Mouse (Mus musculus) hindbrain, embryonic 13.5 days (tissue): ENCODE measurements around the gene Cd4. TPM values are rescaled to one million over a fixed set of nuclear protein-coding genes. Genes with fewer than 3 reads are reported as not detected.
"Not testable (repeated sequence)": the region's sequence is repeated elsewhere in the genome, so short reads cannot be mapped to it uniquely, and the experiment has no call there.

Experiments used
- ATAC-seq: fragments of 200-750 bp; cut with Nextera tagmentation; 2 replicates; pipeline ENCODE4 v1.8.0; 2017; ENCODE audit warnings: moderate TSS enrichment; ENCODE audit not compliant: low FRiP score
- H3K27ac ChIP-seq: fragments of 300-500 bp; sonication (generic); 2 replicates; pipeline ENCODE4 v1.5.1; 2015; ENCODE audit warnings: inconsistent platforms, mild to moderate bottlenecking, moderate library complexity
- H3K27me3 ChIP-seq: fragments of 300-500 bp; sonication (generic); 2 replicates; pipeline ENCODE4 v1.6.1; 2015; ENCODE audit warnings: mild to moderate bottlenecking, inconsistent platforms
- H3K36me3 ChIP-seq: fragments of 300-500 bp; sonication (generic); 2 replicates; pipeline ENCODE4 v1.6.1; 2015; ENCODE audit warnings: mild to moderate bottlenecking, inconsistent platforms
- H3K4me1 ChIP-seq: fragments of 300-500 bp; sonication (generic); replicated peaks from 2 replicates; pipeline ENCODE4 v1.6.1; 2015; ENCODE audit warnings: inconsistent platforms
- H3K4me2 ChIP-seq: fragments of 300-500 bp; sonication (generic); 2 replicates; pipeline ENCODE4 v1.6.1; 2015; ENCODE audit warnings: inconsistent platforms, mild to moderate bottlenecking, moderate library complexity
- H3K4me3 ChIP-seq: fragments of 300-500 bp; sonication (generic); 2 replicates; pipeline ENCODE4 v1.5.1; 2015; ENCODE audit warnings: mild to moderate bottlenecking, inconsistent platforms
- H3K9ac ChIP-seq: fragments of 300-500 bp; sonication (generic); 2 replicates; pipeline ENCODE4 v1.6.1; 2015; ENCODE audit warnings: mild to moderate bottlenecking, inconsistent platforms
- H3K9me3 ChIP-seq: fragments of 300-500 bp; sonication (generic); 2 replicates; pipeline ENCODE4 v1.6.1; 2016; ENCODE audit warnings: inconsistent platforms
- WGBS: fragments of 180-500 bp; shearing (Covaris S2); methylation state at CpG from one replicate; pipeline ENCODE4 v1.1.7; 2015; 5-methylcytosine and 5-hydroxymethylcytosine counted together
- polyA plus RNA-seq: library from polyadenylated mRNA; unstranded; fragments of >200 nt; fragmentation: Nextera tagmentation; extraction: Ambion mirVana; gene quantifications from 2 replicates; pipeline ENCODE4 v1.2.1, GENCODE M21; 2015

Cd4 gene
- polyA plus RNA-seq, 1 experiment from 2014 or later, result 0.19 TPM

DNA sequence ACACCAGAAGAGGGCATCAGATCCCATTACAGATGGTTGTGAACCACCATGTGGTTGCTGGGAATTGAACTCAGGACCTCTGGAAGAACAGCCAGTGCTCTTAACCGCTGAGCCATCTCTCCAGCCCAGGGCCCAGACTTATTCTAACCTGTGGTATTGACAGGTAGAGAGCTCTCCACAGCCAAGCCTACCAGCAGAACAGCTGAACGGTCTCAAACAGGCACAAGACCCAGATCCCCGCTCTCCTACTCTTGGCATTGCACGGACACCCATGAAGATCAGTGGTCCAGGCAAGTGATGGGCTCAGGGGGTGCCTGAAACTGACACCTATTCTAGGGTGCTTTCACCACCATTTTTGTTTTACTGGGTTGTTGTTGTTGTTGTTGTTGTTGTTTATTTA lies 56.8 kb downstream of the Cd4 start:
- peaks cover 32% of the 10 kb centered on the region for H3K4me1 ChIP-seq
- H3K9ac ChIP-seq, H3K27ac ChIP-seq, H3K9me3 ChIP-seq, ATAC-seq, H3K27me3 ChIP-seq, H3K36me3 ChIP-seq: not testable (repeated sequence)
- 98% methylated on average over 4 of the region's 4 CpGs for WGBS
- H3K4me2 ChIP-seq, result peak overlapping the region; percentile 64
- peak overlapping the region; percentile 65; the same call in 1 of the 2 replicates for H3K4me3 ChIP-seq

DNA sequence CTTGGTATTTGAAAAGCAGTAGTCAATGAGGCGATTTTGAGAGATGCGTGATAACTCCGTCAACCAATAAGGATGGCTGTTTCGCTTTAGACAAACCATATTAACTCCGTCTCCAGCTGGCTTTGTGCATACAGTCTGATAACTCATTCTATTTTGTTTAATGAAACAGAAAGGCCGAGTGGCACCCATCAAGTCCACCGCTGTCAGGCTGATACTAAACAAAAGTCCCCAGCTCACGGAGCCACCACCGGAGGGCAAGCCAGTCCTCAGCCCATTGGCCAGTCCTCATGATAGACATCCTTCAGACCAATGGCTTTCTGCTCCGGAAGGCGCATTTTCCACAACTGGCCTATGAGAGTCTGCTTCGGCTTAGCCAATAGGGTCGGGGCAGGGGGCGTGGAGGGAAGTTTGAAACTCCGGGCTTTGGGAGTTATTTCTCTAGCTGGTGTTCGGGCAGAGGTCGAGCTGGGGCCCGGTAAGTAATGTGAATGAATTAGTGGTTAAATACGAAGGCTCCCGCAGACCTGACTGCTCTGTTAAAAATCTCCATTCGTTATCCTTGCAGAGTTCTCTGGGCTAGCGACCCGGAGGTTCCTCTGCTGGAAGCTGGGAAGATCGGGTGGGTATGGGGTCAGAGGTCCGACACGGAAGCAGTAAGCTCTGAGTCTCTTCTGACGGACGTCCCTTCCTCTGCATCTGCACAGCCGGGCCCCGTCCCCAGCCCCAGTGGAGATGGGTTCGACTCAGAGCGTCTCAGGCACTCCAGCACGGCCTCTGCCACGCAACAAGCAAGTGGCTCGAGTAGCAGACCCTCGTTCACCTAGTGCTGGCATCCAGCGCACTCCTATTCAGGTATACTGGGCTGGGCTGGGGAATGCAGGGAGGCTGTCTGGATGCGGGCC lies 58.0 kb downstream of the Cd4 start:
- Histone ChIP-seq H3K27me3 (no peaks in the 10 kb centered on the region), H3K36me3 (peaks cover 21% of the 10 kb centered on the region), H3K9ac (peak overlapping the region; percentile 71), H3K4me2 (peak overlapping the region; percentile 64), H3K27ac (peak overlapping the region; percentile 89), H3K4me3 (peak overlapping the region; percentile 65), H3K4me1 (peaks cover 28% of the 10 kb centered on the region), H3K9me3 (no peaks in the 10 kb centered on the region)
- peak; percentile 87 for ATAC-seq
- WGBS, result under 1% methylated on average over 38 of the region's 38 CpGs

DNA sequence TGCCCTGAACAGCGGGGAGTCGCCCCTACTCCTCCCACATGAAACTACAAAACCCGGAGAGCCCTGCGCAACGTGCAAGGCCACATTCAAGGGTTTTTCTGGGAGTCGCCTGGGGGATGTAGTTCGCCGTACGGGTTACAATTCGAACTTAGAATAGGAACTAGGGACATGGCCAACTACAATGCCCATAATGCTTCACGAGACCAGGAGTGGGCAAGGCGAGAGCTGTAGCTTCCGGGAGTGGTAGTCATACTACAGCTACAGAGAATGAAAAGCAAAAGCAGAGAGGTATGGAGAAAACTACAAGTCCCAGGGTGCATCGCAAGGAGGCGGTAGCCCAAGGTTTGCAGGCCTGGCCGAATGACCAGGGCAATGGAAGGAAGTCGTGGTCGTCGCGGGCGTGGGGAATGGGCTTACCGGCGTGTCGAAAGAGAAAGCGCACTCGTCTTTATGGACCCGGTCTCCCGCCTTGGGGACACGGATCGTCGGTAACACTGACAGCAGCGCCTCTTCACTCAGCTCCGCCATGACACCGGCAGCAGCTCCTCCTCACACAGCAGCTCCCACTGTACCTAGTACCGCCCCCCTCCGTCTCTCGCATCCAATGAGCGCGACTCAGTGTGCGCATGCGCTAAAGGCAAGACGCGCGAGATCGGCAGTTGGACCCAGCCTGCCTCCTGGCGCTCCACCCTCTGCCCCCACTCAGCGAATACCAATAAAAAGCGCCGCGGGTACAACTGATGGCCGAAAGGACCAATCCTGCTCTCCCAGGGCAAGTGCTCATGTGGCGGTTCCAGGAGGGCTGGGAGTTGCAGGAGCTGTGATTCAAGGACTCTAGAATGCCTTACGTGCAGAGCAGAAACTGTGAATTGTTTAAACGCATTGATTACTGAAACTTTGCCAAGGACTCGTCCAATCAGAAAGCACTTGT lies 58.9 kb downstream of the Cd4 start, which contains the start of the genes Usp5 and Cdca3:
TSS of gene Usp5 (minus strand) at position 617 of the 931 bp plus-strand sequence.
TSS of gene Cdca3 (plus strand) at position 680 of the 931 bp plus-strand sequence.
- Histone ChIP-seq H3K4me3 (peak within 1 kb of the TSS; percentile 65), H3K9ac (peak within 1 kb of the TSS; percentile 80), H3K27ac (peak within 1 kb of the TSS; percentile 89), H3K27me3 (no peaks in the 10 kb centered on the region), H3K9me3 (no peaks in the 10 kb centered on the region), H3K4me2 (peak within 1 kb of the TSS; percentile 95), H3K4me1 (peaks cover 28% of the 10 kb centered on the region), H3K36me3 (peaks cover 30% of the 10 kb centered on the region)
- under 1% methylated on average over 55 of the region's 55 CpGs for WGBS
- ATAC-seq, result peak; percentile 96

DNA sequence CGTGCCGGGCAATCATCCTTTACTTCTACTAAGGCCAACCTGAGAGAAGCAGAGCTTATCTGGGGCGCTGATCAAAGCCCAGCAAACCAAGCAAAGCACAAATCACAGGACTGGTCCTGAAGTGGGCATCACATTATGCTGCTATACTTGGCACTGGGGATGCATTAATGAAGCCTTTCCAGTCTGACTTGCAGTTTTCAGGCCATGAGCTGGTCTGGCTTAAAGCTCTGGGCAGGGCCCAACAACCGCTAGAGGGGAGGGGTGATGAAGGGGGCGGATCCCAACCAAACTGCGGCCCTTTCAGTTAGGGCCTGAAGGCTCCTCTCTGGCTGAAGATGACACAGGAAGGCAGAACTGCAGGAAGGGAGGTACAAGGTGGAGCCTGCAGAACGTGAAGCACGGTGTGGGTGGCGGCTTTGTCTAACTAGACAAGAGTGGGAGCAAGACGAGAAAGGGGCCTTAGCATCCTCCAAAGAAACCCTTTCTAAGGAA lies 59.9 kb downstream of the Cd4 start:
- Histone ChIP-seq H3K4me2 (peak overlapping the region; percentile 95), H3K4me3 (peak overlapping the region; percentile 65), H3K27ac (peak overlapping the region; percentile 89), H3K9me3 (no peaks in the 10 kb centered on the region), H3K9ac (peak overlapping the region; percentile 80), H3K4me1 (peaks cover 28% of the 10 kb centered on the region), H3K36me3 (peaks cover 40% of the 10 kb centered on the region), H3K27me3 (no peaks in the 10 kb centered on the region)
- WGBS, result 25% methylated on average over 10 of the region's 10 CpGs
- ATAC-seq, result no peak

DNA sequence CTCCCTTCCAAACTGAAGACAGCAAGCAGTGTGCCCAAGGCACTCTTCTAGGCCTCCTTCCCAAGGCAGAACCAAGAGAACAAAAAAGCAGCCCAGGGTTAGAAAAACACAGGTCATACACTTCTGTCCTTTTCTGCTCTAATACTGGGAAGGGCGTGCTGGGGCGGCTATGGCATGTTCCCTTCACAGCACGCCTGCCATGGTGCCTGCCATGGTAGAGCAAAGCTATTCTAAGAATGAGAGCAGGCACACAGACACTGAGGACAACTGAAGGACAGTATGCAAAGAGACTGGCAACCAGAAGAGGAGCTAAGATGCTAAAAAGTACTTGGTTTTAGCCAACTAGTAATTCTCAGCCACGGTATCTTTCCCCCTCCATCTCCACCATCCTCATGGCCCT lies 66.0 kb downstream of the Cd4 start:
- 98% methylated on average over 4 of the region's 4 CpGs for WGBS
- Histone ChIP-seq H3K9me3 (no peaks in the 10 kb centered on the region), H3K27me3 (no peaks in the 10 kb centered on the region), H3K4me2 (no peak overlapping the region), H3K36me3 (peaks cover 93% of the 10 kb centered on the region), H3K4me3 (no peak overlapping the region), H3K27ac (no peak overlapping the region), H3K9ac (no peak overlapping the region), H3K4me1 (no peaks in the 10 kb centered on the region; the same call in 1 of the 2 replicates)
- no peak for ATAC-seq

DNA sequence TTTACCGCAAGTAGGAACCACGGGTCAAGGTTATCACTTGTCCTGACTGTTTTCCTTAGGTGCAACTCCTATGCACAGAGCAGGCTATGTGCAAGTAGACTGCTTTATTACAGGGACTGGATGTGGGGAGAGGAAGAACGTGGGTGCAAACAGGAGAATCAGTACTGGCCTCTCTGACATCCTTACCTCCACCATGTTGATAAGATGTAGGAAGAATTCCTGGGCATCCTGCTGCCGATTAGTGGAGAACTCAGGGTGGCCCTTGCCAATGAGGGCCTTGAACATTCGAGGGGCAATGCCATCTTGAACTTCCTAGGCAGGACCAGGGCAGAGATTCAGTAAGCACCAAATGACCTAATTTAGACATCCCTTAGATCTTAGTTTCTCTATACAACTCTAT lies 67.1 kb downstream of the Cd4 start:
- no peak for ATAC-seq
- Histone ChIP-seq H3K4me2 (no peak overlapping the region), H3K27me3 (no peaks in the 10 kb centered on the region), H3K9me3 (no peaks in the 10 kb centered on the region), H3K4me3 (no peak overlapping the region), H3K27ac (no peak overlapping the region), H3K4me1 (no peaks in the 10 kb centered on the region), H3K9ac (no peak overlapping the region), H3K36me3 (peaks cover 99% of the 10 kb centered on the region)
- 97% methylated on average over 5 of the region's 5 CpGs for WGBS

DNA sequence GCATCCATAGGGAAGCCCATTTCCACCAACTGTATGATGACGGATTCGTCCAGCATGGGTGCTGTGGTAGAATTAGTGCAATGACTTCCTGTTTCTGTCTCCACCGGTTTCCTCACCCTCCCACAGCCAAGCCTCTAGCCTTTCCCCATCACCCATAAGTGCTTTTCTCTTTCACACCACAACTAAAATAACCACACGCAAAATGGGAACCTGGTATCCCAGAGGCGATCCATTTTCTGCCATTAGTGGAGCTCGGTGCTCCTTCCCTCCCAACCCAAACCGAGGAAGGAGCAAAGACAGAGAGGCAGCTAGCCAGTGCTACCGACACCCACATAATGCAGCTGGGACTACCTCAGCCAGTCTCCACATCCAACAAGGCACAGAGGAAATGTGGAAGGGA lies 70.0 kb downstream of the Cd4 start:
- Histone ChIP-seq H3K27me3 (no peaks in the 10 kb centered on the region), H3K4me2 (no peak overlapping the region), H3K4me3 (no peak overlapping the region), H3K9ac (no peak overlapping the region), H3K36me3 (peaks cover 81% of the 10 kb centered on the region), H3K9me3 (no peaks in the 10 kb centered on the region), H3K27ac (no peak overlapping the region), H3K4me1 (peaks cover 19% of the 10 kb centered on the region)
- no peak for ATAC-seq
- WGBS, result 94% methylated on average over 8 of the region's 8 CpGs

DNA sequence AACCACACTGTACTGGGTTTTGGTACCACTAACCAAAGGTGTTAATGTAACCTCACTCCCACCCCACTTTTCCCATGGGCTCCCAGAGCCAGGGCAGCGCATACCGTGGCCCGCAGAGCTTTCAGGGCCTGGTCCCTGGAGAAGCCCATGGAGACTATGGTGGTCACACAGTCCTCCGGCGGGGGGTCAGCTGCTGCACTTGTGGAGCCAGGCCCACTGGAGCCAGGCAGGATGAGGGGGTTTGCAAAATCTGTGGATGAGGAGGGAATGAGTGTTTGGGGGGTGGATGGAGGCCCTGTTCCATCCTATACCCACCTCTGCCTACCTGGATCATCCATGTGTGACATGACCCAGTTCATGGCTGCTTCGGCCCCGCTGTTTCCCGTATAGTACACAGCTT lies 70.5 kb downstream of the Cd4 start:
- ATAC-seq, result no peak
- WGBS, result 97% methylated on average over 8 of the region's 8 CpGs

DNA sequence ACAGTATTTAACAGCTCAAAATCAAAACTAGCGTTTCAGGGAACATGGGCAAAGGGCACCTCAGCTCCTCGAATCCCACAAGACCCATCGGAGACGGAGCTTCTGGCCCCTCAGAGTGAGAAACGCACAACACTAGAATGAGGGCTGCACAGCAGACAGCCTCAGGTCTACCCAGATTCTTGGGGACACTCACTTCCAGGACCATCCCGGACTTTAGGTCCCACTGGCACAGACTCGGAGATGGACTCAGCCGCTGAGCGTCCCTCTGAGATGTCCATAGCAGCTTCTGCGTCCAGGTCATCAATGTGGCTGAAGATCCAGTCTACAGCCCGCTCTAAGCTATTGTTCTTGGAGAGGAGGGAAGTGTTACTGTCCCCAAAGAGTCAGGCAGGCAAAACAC lies 70.9 kb downstream of the Cd4 start:
- H3K4me3 ChIP-seq, result no peak overlapping the region
- no peaks in the 10 kb centered on the region for H3K9me3 ChIP-seq
- H3K4me1 ChIP-seq, result peaks cover 28% of the 10 kb centered on the region
- no peak overlapping the region for H3K4me2 ChIP-seq
- no peak overlapping the region for H3K9ac ChIP-seq
- H3K27ac ChIP-seq, result no peak overlapping the region
- H3K36me3 ChIP-seq, result peaks cover 74% of the 10 kb centered on the region
- H3K27me3 ChIP-seq, result no peaks in the 10 kb centered on the region
- ATAC-seq, result no peak
- WGBS, result 98% methylated on average over 11 of the region's 11 CpGs

More for the DNA sequence above, 70.5 kb downstream of the Cd4 start:
- H3K27ac ChIP-seq, result no peak overlapping the region
- H3K9me3 ChIP-seq, result no peaks in the 10 kb centered on the region
- H3K4me1 ChIP-seq, result peaks cover 23% of the 10 kb centered on the region
- no peak overlapping the region for H3K4me3 ChIP-seq
- H3K27me3 ChIP-seq, result no peaks in the 10 kb centered on the region
- peaks cover 77% of the 10 kb centered on the region for H3K36me3 ChIP-seq
- no peak overlapping the region for H3K4me2 ChIP-seq
- no peak overlapping the region for H3K9ac ChIP-seq

DNA sequence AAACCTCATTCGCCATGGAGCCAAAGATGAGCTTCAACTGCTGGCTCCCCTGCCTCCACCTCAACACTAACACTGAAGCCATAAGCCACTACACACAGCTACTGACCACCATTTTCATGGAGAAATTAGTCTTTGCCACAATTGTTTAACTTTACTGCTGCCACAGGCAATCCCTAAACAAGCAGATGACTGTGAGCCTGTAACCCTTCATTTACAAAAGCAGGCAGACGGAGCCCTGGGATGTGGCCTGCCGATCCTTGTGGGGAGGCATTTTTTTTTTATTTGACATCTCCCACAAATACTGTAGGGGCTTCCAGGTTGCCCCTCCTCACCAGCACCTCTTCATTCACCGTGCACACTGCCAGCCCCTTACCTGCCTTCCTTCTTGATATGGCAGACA lies 71.4 kb downstream of the Cd4 start:
- Histone ChIP-seq H3K36me3 (peaks cover 74% of the 10 kb centered on the region), H3K4me3 (no peak overlapping the region), H3K27me3 (no peaks in the 10 kb centered on the region), H3K4me1 (peaks cover 33% of the 10 kb centered on the region), H3K27ac (no peak overlapping the region), H3K9ac (no peak overlapping the region), H3K9me3 (no peaks in the 10 kb centered on the region), H3K4me2 (no peak overlapping the region)
- ATAC-seq, result no peak
- WGBS, result 93% methylated on average over 4 of the region's 4 CpGs

DNA sequence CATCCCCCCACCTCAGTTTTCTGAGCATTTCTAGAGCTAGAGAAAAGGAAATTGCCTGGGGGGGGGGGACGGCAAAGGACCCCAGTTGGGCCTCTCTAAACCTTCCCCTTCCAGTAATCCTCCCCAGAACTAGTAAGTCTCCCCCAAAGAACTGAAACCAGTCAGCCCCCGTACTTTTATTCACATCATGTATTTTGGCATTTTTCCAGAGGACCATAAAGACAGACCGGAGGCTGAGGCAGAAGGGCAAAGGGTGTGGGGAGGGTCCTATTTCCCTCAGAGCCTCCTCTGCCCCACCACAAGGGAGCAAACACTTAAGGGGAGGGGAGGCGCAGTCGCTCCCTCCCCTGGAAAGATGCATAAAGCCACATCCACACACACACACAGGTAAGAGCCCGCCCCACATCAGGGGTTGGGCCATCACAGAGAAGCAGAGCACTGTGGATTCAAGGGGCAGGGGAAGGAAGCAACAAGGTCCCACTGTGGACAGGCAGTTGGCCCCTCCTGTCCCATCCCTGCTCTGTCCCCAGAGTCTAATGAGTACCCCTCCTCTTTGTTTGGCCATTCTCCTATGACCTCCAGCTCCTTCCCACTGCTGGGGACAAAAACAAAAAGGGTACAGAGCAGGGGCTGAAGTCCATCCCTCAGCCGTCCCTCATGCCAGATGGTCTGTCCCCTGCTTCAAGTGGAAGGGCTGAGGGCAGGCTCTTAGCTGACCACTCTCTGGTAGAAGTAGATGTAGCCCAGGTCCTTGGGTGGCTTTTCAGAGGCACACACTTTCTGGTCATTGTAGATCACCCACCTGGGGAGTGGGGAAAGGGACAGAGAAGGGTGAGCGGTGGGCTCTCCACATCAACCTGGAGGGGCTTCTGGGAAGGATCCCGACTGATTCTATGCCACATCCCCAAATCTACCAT lies 72.9 kb downstream of the Cd4 start:
- H3K4me1 ChIP-seq, result peaks cover 36% of the 10 kb centered on the region
- WGBS, result 67% methylated on average over 9 of the region's 9 CpGs
- H3K27me3 ChIP-seq, result no peaks in the 10 kb centered on the region
- H3K27ac ChIP-seq, result no peak overlapping the region
- no peaks in the 10 kb centered on the region for H3K9me3 ChIP-seq
- peak overlapping the region; percentile 13; the same call in 1 of the 2 replicates for H3K9ac ChIP-seq
- peaks cover 66% of the 10 kb centered on the region for H3K36me3 ChIP-seq
- H3K4me2 ChIP-seq, result no peak overlapping the region
- no peak overlapping the region for H3K4me3 ChIP-seq
- no peak for ATAC-seq
